Mouse (Mus musculus) testis, adult 10 weeks (tissue): ENCODE data around the gene Olfr815. TPM values are rescaled to one million over a fixed set of nuclear protein-coding genes. Genes with fewer than 3 reads are reported as not detected.

Source experiments
- polyA plus RNA-seq: library from polyadenylated mRNA; stranded (reverse); fragments of 350-450 nt; fragmentation: Illumina TruSeq; extraction: RNeasy Lipid Tissue Mini Kit (QIAGEN cat#74804); gene quantifications from one replicate; pipeline ENCODE4 v1.2.3, GENCODE M21; 2014; ENCODE audit warnings: low read depth, low replicate concordance

Olfr815 gene
- not detected for polyA plus RNA-seq

GRCm38 (mm10) chr10:129905767-129906166 lies at the start of gene Olfr815:
Olfr815 (minus strand) TSS chr10:129905867.

GRCm38 (mm10) chr10:129949000-129949399 lies 43.3 kb upstream of the Olfr815 start, which contains the start of gene Olfr818:
Olfr818 (minus strand) TSS chr10:129949100.

GRCm38 (mm10) chr10:129915497-129915896 lies 9.8 kb upstream of the Olfr815 start, which contains the start of gene Olfr816:
Olfr816 (minus strand) TSS chr10:129915597.

GRCm38 (mm10) chr10:129879751-129880150 lies 25.9 kb downstream of the Olfr815 start, which contains the start of gene Olfr814:
Olfr814 (minus strand) TSS chr10:129879851.

GRCm38 (mm10) chr10:129855067-129855466 lies 50.6 kb downstream of the Olfr815 start, which contains the start of gene Olfr813:
Olfr813 (plus strand) TSS chr10:129855367.

Other genes with a start within 250 kb of the Olfr815 start
- not detected for gene Olfr800, start 248.2 kb downstream of the Olfr815 start, polyA plus RNA-seq
- gene Olfr801, start 232.0 kb downstream of the Olfr815 start, polyA plus RNA-seq, result not detected
- not detected for gene Olfr802, start 217.7 kb downstream of the Olfr815 start, polyA plus RNA-seq
- not detected for gene Olfr803, start 211.6 kb downstream of the Olfr815 start, polyA plus RNA-seq
- gene Olfr804, start 202.7 kb downstream of the Olfr815 start, polyA plus RNA-seq, result not detected
- not detected for gene Olfr805, start 176.5 kb downstream of the Olfr815 start, polyA plus RNA-seq
- gene Olfr806, start 163.9 kb downstream of the Olfr815 start, polyA plus RNA-seq, result not detected
- gene Olfr807, start 148.1 kb downstream of the Olfr815 start, polyA plus RNA-seq, result not detected
- gene Olfr808, start 140.4 kb downstream of the Olfr815 start, polyA plus RNA-seq, result not detected
- gene Olfr809, start 131.2 kb downstream of the Olfr815 start, polyA plus RNA-seq, result not detected
- gene Olfr810, start 111.0 kb downstream of the Olfr815 start, polyA plus RNA-seq, result not detected
- not detected for gene Olfr811, start 101.5 kb downstream of the Olfr815 start, polyA plus RNA-seq
- not detected for gene Olfr812, start 59.8 kb downstream of the Olfr815 start, polyA plus RNA-seq
- not detected for gene Olfr813, start 50.5 kb downstream of the Olfr815 start, polyA plus RNA-seq
- not detected for gene Olfr814, start 26.0 kb downstream of the Olfr815 start, polyA plus RNA-seq
- gene Olfr816, start 9.7 kb upstream of the Olfr815 start, polyA plus RNA-seq, result not detected
- not detected for gene Olfr818, start 43.2 kb upstream of the Olfr815 start, polyA plus RNA-seq
- gene Olfr819, start 61.4 kb upstream of the Olfr815 start, polyA plus RNA-seq, result not detected
- gene Olfr247, start 70.3 kb upstream of the Olfr815 start, polyA plus RNA-seq, result not detected
- not detected for gene Gm10310, start 79.2 kb upstream of the Olfr815 start, polyA plus RNA-seq
- gene Olfr820, start 106.8 kb upstream of the Olfr815 start, polyA plus RNA-seq, result not detected
- gene Olfr821, start 124.5 kb upstream of the Olfr815 start, polyA plus RNA-seq, result not detected
- gene Olfr822, start 165.3 kb upstream of the Olfr815 start, polyA plus RNA-seq, result not detected
- gene Olfr823, start 209.5 kb upstream of the Olfr815 start, polyA plus RNA-seq, result not detected
- not detected for gene Olfr824, start 224.1 kb upstream of the Olfr815 start, polyA plus RNA-seq